Mouse (Mus musculus): Measurements from ENCODE around the gene Olfr111. TPM values are rescaled to one million over a fixed set of nuclear protein-coding genes. Genes with fewer than 3 reads are reported as not detected.
"Not testable (repeated sequence)": the region's sequence is repeated elsewhere in the genome, so short reads cannot be mapped to it uniquely, and the experiment has no call there.

Olfr111 gene
- total and polyA plus RNA-seq, 3 experiments: not detected

- Histone ChIP-seq H3K4me1 (ENCODE audit: control insufficient read depth in 1 of 2, insufficient read depth in 2 of 2, low read length in 2 of 2) (no peaks in the 10 kb centered on the region), H3K27me3 (ENCODE audit: control insufficient read depth in 1 of 2, insufficient read depth in 2 of 2, low read length in 2 of 2) (no peaks in the 10 kb centered on the region), H3K4me3 (ENCODE audit: control insufficient read depth in 1 of 2, insufficient read depth in 1 of 2, low read depth in 2 of 2, low read length in 2 of 2) (no peak within 1 kb of the TSS), H3K9ac (ENCODE audit: control insufficient read depth, low read depth, low read length, poor library complexity, severe bottlenecking) (no peak within 1 kb of the TSS), H3K79me2 (ENCODE audit: control insufficient read depth, insufficient read depth, low read length, poor library complexity) (no peaks in the 10 kb centered on the region), H3K36me3 (ENCODE audit: control insufficient read depth in 1 of 2, insufficient read depth in 2 of 2, low read length in 2 of 2) (no peaks in the 10 kb centered on the region), H3K27ac (ENCODE audit: control insufficient read depth, low read depth, low read length) (no peak within 1 kb of the TSS), H3K9me3 (replicated peaks; ENCODE audit: insufficient read depth, low read length) (no peaks in the 10 kb centered on the region)
- TF ChIP-seq POLR2AphosphoS2 (IDR thresholded peaks at IDR 0.05; ENCODE audit: low read length) (no peak), MEF2A (IDR thresholded peaks at IDR 0.05; ENCODE audit: extremely low read depth, insufficient replicate concordance, low read depth, low read length, poor library complexity, severe bottlenecking) (no peak), MYC (IDR thresholded peaks at IDR 0.05; ENCODE audit: low read depth, low read length) (no peak), SMC3 (IDR thresholded peaks at IDR 0.05; ENCODE audit: low read depth, low read length) (no peak), MAZ (IDR thresholded peaks at IDR 0.05; ENCODE audit: low read depth, low read length) (no peak), ELF1 (IDR thresholded peaks at IDR 0.05; ENCODE audit: low read depth, low read length) (no peak), CHD1 (IDR thresholded peaks at IDR 0.05; ENCODE audit: low read depth, low read length) (no peak), GATA1 (IDR thresholded peaks at IDR 0.05; ENCODE audit: low read depth, low read length) (no peak), MYB (IDR thresholded peaks at IDR 0.05; ENCODE audit: low read depth, low read length) (no peak), MAFK (IDR thresholded peaks at IDR 0.05; ENCODE audit: borderline replicate concordance, low read depth, low read length) (no peak), NRF1 (IDR thresholded peaks at IDR 0.05; ENCODE audit: insufficient read depth, low read depth, low read length, poor library complexity, severe bottlenecking) (no peak), ZMIZ1 (IDR thresholded peaks at IDR 0.05; ENCODE audit: low read depth, low read length) (no peak)
- DNase-seq (ENCODE audit: low read depth, low spot score): no peak
These were observed 24.4 kb upstream of the Olfr111 start, which contains the start of gene H2-M2 for GRCm38 (mm10) chr17:37483452-37483851. H2-M2 (minus strand) TSS chr17:37483552.

GRCm38 (mm10) chr17:37491930-37492518, 15.8 kb upstream of the Olfr111 start, which contains the start of gene Olfr110:
Olfr110 (plus strand) TSS chr17:37492468.
- no peak within 1 kb of the TSS for H3K27ac ChIP-seq (ENCODE audit: control insufficient read depth, low read depth, low read length)
- H3K79me2 ChIP-seq (ENCODE audit: control insufficient read depth, insufficient read depth, low read length, poor library complexity): no peaks in the 10 kb centered on the region
- no peak within 1 kb of the TSS for H3K4me3 ChIP-seq (ENCODE audit: control insufficient read depth in 1 of 2, insufficient read depth in 1 of 2, low read depth in 2 of 2, low read length in 2 of 2)
- H3K9me3 ChIP-seq (replicated peaks; ENCODE audit: insufficient read depth, low read length): no peaks in the 10 kb centered on the region
- no peak within 1 kb of the TSS for H3K9ac ChIP-seq (ENCODE audit: control insufficient read depth, low read depth, low read length, poor library complexity, severe bottlenecking)
- H3K27me3 ChIP-seq (ENCODE audit: control insufficient read depth in 1 of 2, insufficient read depth in 2 of 2, low read length in 2 of 2): no peaks in the 10 kb centered on the region
- H3K36me3 ChIP-seq (ENCODE audit: control insufficient read depth in 1 of 2, insufficient read depth in 2 of 2, low read length in 2 of 2): no peaks in the 10 kb centered on the region
- peak; percentile 5 for DNase-seq (ENCODE audit: low read depth, low spot score)
- TF ChIP-seq NELFE (IDR thresholded peaks at IDR 0.05; ENCODE audit: low read depth, low read length) (no peak), RCOR1 (IDR thresholded peaks at IDR 0.05; ENCODE audit: low read depth, low read length) (no peak), E2F4 (IDR thresholded peaks at IDR 0.05; ENCODE audit: borderline replicate concordance, low read depth, low read length) (no peak), ZKSCAN1 (IDR thresholded peaks at IDR 0.05; ENCODE audit: low read depth, low read length) (no peak), NRF1 (IDR thresholded peaks at IDR 0.05; ENCODE audit: insufficient read depth, low read depth, low read length, poor library complexity, severe bottlenecking) (no peak), POLR2A (IDR thresholded peaks at IDR 0.05; ENCODE audit: control insufficient read depth in 1 of 2, insufficient read depth in 1 of 2, low read depth in 1 of 2, low read length in 2 of 2, poor library complexity in 1 of 2) (no peak)
- no peaks in the 10 kb centered on the region for H3K4me1 ChIP-seq (ENCODE audit: control insufficient read depth in 1 of 2, insufficient read depth in 2 of 2, low read length in 2 of 2)

- H3K27ac ChIP-seq (ENCODE audit: control insufficient read depth, low read depth, low read length): not testable (repeated sequence)
These were observed 16.8 kb downstream of the Olfr111 start for GRCm38 (mm10) chr17:37524612-37525011.

GRCm38 (mm10) chr17:37525427-37525826, 17.6 kb downstream of the Olfr111 start:
- not testable (repeated sequence) for H3K4me1 ChIP-seq (ENCODE audit: control insufficient read depth in 1 of 2, insufficient read depth in 2 of 2, low read length in 2 of 2); H3K27ac ChIP-seq (ENCODE audit: control insufficient read depth, low read depth, low read length); H3K9me3 ChIP-seq (replicated peaks; ENCODE audit: insufficient read depth, low read length); H3K4me3 ChIP-seq (ENCODE audit: control insufficient read depth in 1 of 2, insufficient read depth in 1 of 2, low read depth in 2 of 2, low read length in 2 of 2); DNase-seq (ENCODE audit: low read depth, low spot score); H3K79me2 ChIP-seq (ENCODE audit: control insufficient read depth, insufficient read depth, low read length, poor library complexity); H3K9ac ChIP-seq (ENCODE audit: control insufficient read depth, low read depth, low read length, poor library complexity, severe bottlenecking); H3K27me3 ChIP-seq (ENCODE audit: control insufficient read depth in 1 of 2, insufficient read depth in 2 of 2, low read length in 2 of 2); H3K36me3 ChIP-seq (ENCODE audit: control insufficient read depth in 1 of 2, insufficient read depth in 2 of 2, low read length in 2 of 2)

More at GRCm38 (mm10) chr17:37524612-37525011, 16.8 kb downstream of the Olfr111 start:
- not testable (repeated sequence) for H3K36me3 ChIP-seq (ENCODE audit: control insufficient read depth in 1 of 2, insufficient read depth in 2 of 2, low read length in 2 of 2); DNase-seq (ENCODE audit: low read depth, low spot score); H3K79me2 ChIP-seq (ENCODE audit: control insufficient read depth, insufficient read depth, low read length, poor library complexity); H3K4me1 ChIP-seq (ENCODE audit: control insufficient read depth in 1 of 2, insufficient read depth in 2 of 2, low read length in 2 of 2); H3K9me3 ChIP-seq (replicated peaks; ENCODE audit: insufficient read depth, low read length); H3K4me3 ChIP-seq (ENCODE audit: control insufficient read depth in 1 of 2, insufficient read depth in 1 of 2, low read depth in 2 of 2, low read length in 2 of 2); H3K9ac ChIP-seq (ENCODE audit: control insufficient read depth, low read depth, low read length, poor library complexity, severe bottlenecking); H3K27me3 ChIP-seq (ENCODE audit: control insufficient read depth in 1 of 2, insufficient read depth in 2 of 2, low read length in 2 of 2)
